Mouse (Mus musculus) heart, embryonic 11.5 days (tissue): ENCODE results near the gene Gm28102. TPM values are rescaled to one million over a fixed set of nuclear protein-coding genes. Genes with fewer than 3 reads are reported as not detected.
"Not testable (repeated sequence)": the region's sequence is repeated elsewhere in the genome, so short reads cannot be mapped to it uniquely, and the experiment has no call there.

ENCODE experiments used
- ATAC-seq: fragments of 200-750 bp; cut with Nextera tagmentation; replicated peaks from 2 replicates; pipeline ENCODE4 v1.8.0; 2017; ENCODE audit warnings: moderate library complexity; ENCODE audit not compliant: insufficient number of reproducible peaks, low FRiP score, low TSS enrichment
- H3K27ac ChIP-seq: fragments of 300-500 bp; sonication (generic); 2 replicates; pipeline ENCODE4 v1.5.1; 2014; ENCODE audit warnings: mild to moderate bottlenecking, low read depth, low read length
- H3K27me3 ChIP-seq: fragments of 300-500 bp; sonication (generic); 2 replicates; pipeline ENCODE4 v1.6.1; 2014; ENCODE audit warnings: mild to moderate bottlenecking, low read length, mixed read lengths; ENCODE audit not compliant: control insufficient read depth, insufficient read depth
- H3K36me3 ChIP-seq: fragments of 300-500 bp; sonication (generic); 2 replicates; pipeline ENCODE4 v1.6.1; 2014; ENCODE audit warnings: mild to moderate bottlenecking, low read length, moderate library complexity, mixed read lengths; ENCODE audit not compliant: control insufficient read depth, insufficient read depth
- H3K4me1 ChIP-seq: fragments of 300-500 bp; sonication (generic); 2 replicates; pipeline ENCODE4 v1.6.1; 2014; ENCODE audit warnings: low read length; ENCODE audit not compliant: control insufficient read depth, insufficient read depth
- H3K4me2 ChIP-seq: fragments of 300-500 bp; sonication (generic); 2 replicates; pipeline ENCODE4 v1.6.1; 2014; ENCODE audit warnings: mild to moderate bottlenecking, moderate library complexity
- H3K4me3 ChIP-seq: fragments of 300-500 bp; sonication (generic); 2 replicates; pipeline ENCODE4 v1.5.1; 2014; ENCODE audit warnings: low read depth, low read length
- H3K9ac ChIP-seq: fragments of 300-500 bp; sonication (generic); 2 replicates; pipeline ENCODE4 v1.6.1; 2014; ENCODE audit warnings: mild to moderate bottlenecking, low read depth, low read length, moderate library complexity
- H3K9me3 ChIP-seq: fragments of 300-500 bp; sonication (generic); replicated peaks from 2 replicates; pipeline ENCODE4 v1.6.1; 2016; ENCODE audit warnings: low read length; ENCODE audit not compliant: control insufficient read depth
- WGBS: fragments of 180-500 bp; shearing (Covaris S2); extraction: QIAGEN DNeasy Blood & Tissue Kit; methylation state at CpG from one replicate; pipeline ENCODE4 v1.1.7; 2014; ENCODE audit not compliant: insufficient replicate concordance; 5-methylcytosine and 5-hydroxymethylcytosine counted together
- polyA plus RNA-seq: library from polyadenylated mRNA; unstranded; fragments of >200 nt; fragmentation: Nextera tagmentation; extraction: Ambion mirVana; gene quantifications from 2 replicates; pipeline ENCODE4 v1.2.1, GENCODE M21; 2014

The Gm28102 gene
- polyA plus RNA-seq: not detected in 2 replicates

GRCm38 (mm10) chrY:88053015-88053414 is at the start of gene Gm28102:
Gene Gm28102, plus strand, starts transcription at chrY:88053315.
- H3K4me3 ChIP-seq, H3K4me2 ChIP-seq, H3K27me3 ChIP-seq, H3K9ac ChIP-seq, H3K9me3 ChIP-seq, ATAC-seq, H3K27ac ChIP-seq, H3K4me1 ChIP-seq, H3K36me3 ChIP-seq: not testable (repeated sequence)
- WGBS: 100% methylated on average over 1 of the region's 7 CpGs
